Mouse (Mus musculus): Measurements from ENCODE around the gene Cacna2d3. TPM values are rescaled to one million over a fixed set of nuclear protein-coding genes. Genes with fewer than 3 reads are reported as not detected.
A peak's percentile ranks its signal among the peaks of the same experiment; 100 is the strongest.

The Cacna2d3 gene
- polyA plus RNA-seq, 1 experiment from 2014 or later = 0.06 TPM

DNA sequence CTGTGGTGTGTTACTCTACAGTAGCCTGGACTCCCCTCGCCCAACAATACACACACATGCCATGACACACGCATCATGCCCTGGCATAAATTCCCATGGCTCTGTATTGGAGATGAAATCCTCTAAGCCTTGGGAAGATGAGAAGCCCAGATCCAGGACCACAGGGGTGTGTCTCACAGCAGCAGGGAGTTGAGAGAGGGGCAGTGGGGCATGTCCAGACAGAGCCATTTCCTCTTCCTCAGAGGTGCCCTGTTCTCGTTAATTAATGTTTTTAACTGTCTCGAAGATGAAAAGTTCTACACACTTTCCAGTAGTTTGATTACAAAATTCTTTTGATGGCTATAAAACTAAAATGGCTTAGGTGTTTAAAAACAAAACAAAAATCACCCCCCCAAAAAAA, 641.4 kb downstream of the Cacna2d3 start:
- ChIA-PET POLR2A (no interaction called here), CTCF (interaction anchor here (1.2 kb wide), 1 partner anchor 128 kb away, joined by 4 read pairs; no protein-coding TSS in a partner anchor)
- DNase-seq (ENCODE audit: low read depth, low spot score) (peak; percentile 80), ATAC-seq (peak; percentile 61)
- in situ Hi-C loops (cut with MboI; ENCODE audit: low pct_unique_long_range_greater_than_20kb) = loop anchor here (5.0 to 25.0 kb wide), 2 partner anchors 273 to 793 kb away; no protein-coding TSS in a partner anchor
- TF ChIP-seq CTCF (IDR thresholded peaks at IDR 0.05) = no peak
- H3K27me3 ChIP-seq = no peaks in the 10 kb centered on the region

DNA sequence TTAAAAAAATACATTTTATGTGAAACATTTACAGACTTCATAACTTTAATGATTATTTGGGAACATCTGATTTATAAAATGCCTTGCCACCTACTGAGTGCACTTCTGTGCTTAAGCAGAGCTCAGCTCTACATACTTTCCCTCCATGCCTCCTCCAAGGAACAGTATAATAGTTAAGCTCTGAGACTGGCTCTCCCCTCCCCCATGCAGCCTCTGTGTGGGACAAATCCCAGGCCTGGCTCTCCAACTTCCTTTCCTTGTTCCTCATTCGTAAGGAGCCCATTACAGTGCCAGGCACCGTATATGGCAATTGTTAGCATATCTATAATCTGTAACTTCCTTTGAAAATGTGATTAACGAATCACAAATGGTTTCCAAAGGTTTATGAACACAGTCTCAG, 644.2 kb downstream of the Cacna2d3 start:
- ATAC-seq = no peak
- no peaks in the 10 kb centered on the region for H3K27me3 ChIP-seq
- CTCF ChIA-PET = no interaction called here
- POLR2A ChIA-PET = no interaction called here
- no peak for TF ChIP-seq CTCF (IDR thresholded peaks at IDR 0.05)
- in situ Hi-C loops (cut with MboI; ENCODE audit: low pct_unique_long_range_greater_than_20kb) = loop anchor here (5.0 to 25.0 kb wide), 2 partner anchors 55 to 790 kb away; no protein-coding TSS in a partner anchor
- DNase-seq (ENCODE audit: low read depth, low spot score) = no peak

DNA sequence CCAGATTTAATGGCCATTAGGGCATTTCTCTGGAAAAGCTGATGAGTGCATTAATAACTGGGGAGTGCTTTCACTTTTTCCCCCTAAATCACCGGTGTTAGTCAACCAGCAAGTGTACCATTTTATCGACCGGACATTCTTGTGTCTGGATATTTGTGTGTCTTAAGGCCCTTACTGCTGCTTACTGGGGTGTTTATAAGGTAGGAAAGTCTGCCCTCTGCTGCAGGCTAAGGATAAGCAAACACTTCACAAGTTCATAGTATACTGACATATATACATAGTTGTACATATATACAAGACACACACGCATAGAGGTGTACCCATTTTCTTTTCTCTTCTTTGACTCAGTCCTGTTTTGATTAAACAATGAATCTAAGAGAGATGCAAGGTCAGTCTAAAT, 647.9 kb downstream of the Cacna2d3 start:
- DNase-seq (ENCODE audit: low read depth, low spot score) = no peak

DNA sequence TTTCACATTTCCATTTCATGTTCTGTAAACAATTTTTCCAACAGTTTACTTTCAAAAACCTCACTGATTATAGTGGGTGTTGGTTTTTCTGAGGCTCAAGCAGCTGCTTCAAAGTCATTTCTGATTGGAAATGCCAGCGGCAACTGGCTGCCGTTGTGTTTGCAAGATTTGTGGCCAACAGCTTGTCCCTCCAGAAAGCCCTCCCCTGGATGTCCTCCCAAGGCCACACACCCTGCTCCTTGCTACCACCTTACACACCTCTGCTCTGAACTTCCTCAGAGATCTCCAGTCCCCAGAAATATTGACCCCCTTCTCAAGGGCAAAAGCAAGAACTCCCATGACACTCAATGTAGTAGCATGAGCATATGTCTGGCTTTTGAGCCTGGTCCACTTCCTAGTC, 659.0 kb downstream of the Cacna2d3 start:
- ChIA-PET CTCF (no interaction called here), POLR2A (interaction anchor here (0.7 kb wide), 1 partner anchor 1232 kb away, joined by 3 read pairs; no protein-coding TSS in a partner anchor)
- ATAC-seq = no peak
- TF ChIP-seq CTCF (IDR thresholded peaks at IDR 0.05) = no peak
- DNase-seq (ENCODE audit: low read depth, low spot score) = no peak
- in situ Hi-C loops (cut with MboI; ENCODE audit: low pct_unique_long_range_greater_than_20kb) = no loop called here
- no peaks in the 10 kb centered on the region for H3K27me3 ChIP-seq

More for the DNA sequence above, 647.9 kb downstream of the Cacna2d3 start:
- POLR2A ChIA-PET = no interaction called here
- CTCF ChIA-PET = interaction anchor here (0.7 to 1.6 kb wide), 4 partner anchors 13 to 124 kb away, joined by 3 to 5 read pairs (median 4); no protein-coding TSS in a partner anchor
- ATAC-seq = no peak
- in situ Hi-C loops (cut with MboI; ENCODE audit: low pct_unique_long_range_greater_than_20kb) = no loop called here
- peak; percentile 57 for TF ChIP-seq CTCF (IDR thresholded peaks at IDR 0.05)
- H3K27me3 ChIP-seq = no peaks in the 10 kb centered on the region

DNA sequence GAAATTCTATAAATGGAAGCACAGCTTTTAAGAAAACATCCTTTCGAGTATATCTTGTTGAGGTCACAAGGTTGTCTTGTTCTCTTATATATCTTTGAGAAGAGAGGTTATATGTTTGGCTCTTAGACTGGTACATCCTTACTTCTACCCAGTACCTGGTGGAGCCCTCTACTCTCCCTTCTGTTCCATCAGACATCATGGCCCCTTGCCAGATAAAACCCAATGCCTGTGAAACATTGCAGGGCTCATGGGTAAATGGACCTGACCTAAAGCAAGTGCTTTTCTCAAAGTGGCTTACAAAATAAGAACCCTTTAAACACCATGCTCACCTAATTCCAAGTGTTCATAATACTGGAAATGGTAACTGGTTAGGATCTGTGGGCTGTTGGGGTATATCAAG, 660.2 kb downstream of the Cacna2d3 start:
- POLR2A ChIA-PET = no interaction called here
- DNase-seq (ENCODE audit: low read depth, low spot score) (no peak), ATAC-seq (no peak)
- CTCF ChIA-PET = interaction anchor here (1.3 to 1.7 kb wide), 4 partner anchors 11 to 27 kb away, joined by 3 to 4 read pairs (median 3); no protein-coding TSS in a partner anchor
- no peaks in the 10 kb centered on the region for H3K27me3 ChIP-seq
- in situ Hi-C loops (cut with MboI; ENCODE audit: low pct_unique_long_range_greater_than_20kb) = no loop called here
- TF ChIP-seq CTCF (IDR thresholded peaks at IDR 0.05) = no peak

DNA sequence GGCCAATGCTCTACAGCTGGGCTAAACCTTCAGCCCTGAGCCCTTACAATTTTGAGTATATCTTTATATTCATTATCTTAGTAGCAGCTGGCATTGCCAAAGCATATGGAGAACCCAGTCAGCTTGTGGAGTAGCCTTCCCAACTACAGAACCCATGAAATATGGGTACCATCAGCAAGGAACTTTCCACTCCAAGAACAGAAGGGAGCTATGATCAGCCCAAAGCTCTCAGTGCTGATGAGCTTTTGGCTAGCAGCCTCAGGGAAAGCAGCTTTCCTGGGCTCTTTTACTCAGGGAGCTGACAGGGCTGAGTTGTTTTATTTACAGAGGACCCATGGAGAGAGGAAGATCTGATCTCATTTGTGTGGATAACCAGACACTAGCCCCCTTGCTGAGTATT, 661.0 kb downstream of the Cacna2d3 start:
- POLR2A ChIA-PET = no interaction called here
- no peaks in the 10 kb centered on the region for H3K27me3 ChIP-seq
- CTCF ChIA-PET = interaction anchor here (0.9 to 1.7 kb wide), 5 partner anchors 10 to 26 kb away, joined by 3 to 4 read pairs (median 3); no protein-coding TSS in a partner anchor
- in situ Hi-C loops (cut with MboI; ENCODE audit: low pct_unique_long_range_greater_than_20kb) = no loop called here
- DNase-seq (ENCODE audit: low read depth, low spot score) (peak; percentile 33), ATAC-seq (no peak)
- TF ChIP-seq CTCF (IDR thresholded peaks at IDR 0.05) = no peak

DNA sequence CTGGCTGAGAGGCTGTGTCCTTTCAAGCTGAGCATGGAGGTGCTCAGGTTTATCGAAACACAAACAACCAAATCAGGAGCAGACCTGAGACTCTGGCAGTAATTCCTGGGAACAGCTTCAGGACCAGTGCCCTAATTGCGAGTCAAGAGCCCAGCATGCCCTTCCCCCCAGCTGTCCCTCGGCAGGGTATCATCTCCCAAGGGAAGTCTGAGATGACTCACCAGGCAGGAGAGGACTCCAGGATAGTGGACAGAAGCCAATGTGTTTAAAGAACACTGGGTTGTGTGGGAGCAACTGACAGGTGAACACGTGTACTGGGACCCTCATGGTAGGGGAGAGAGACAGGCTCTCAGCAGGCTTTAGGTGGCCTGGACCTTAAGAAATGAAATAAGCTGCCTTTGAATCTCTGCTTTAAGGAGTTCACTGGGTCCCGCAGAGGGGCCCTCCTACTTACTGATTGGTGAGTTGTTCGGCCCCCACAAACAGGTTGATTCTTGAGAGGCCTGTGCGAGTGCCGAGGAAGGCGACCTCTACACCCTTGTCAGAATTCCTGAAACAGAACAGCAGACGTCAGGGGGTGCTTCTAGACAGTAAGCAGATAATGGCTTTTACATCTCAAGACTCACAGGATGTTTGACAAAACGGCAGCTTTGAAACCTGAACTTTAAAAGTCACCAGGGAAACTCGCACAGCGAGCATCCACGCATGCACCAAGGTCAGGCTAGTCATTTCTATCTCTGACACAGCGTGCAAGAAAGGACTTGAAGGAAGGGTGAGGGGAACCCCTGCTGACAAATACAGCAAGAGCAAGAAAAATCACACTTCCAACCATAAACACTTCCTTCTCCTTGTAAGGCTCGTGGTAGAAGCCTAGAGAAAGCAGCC, 669.5 kb downstream of the Cacna2d3 start:
- CTCF ChIA-PET = interaction anchor here (1.0 to 1.4 kb wide), 2 partner anchors 16 to 29 kb away, joined by 3 read pairs; no protein-coding TSS in a partner anchor
- no peak for ATAC-seq

DNA sequence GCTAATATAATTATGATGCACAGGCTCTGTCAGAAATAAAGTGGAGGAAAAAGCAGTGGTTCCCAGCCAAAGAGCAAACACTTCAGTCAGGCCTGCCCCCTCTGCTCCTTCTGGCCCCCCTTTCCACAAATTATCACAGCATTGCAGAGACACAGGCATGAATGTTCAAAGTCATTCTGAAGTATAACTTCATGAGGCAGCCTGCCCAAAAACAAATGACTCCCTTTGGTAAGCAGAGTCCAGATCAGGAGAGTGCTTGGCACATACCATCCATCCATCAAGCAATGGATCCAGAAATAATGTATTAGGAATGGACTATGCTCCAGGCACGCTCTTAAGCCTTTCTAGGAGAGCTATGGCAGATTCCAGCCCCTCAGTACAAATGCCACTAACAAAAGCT, 679.3 kb downstream of the Cacna2d3 start:
- ChIA-PET POLR2A (no interaction called here), CTCF (interaction anchor here (1.3 to 1.6 kb wide), 2 partner anchors 12 to 25 kb away, joined by 3 read pairs; no protein-coding TSS in a partner anchor)
- DNase-seq (ENCODE audit: low read depth, low spot score) (no peak), ATAC-seq (no peak)
- in situ Hi-C loops (cut with MboI; ENCODE audit: low pct_unique_long_range_greater_than_20kb) = no loop called here
- TF ChIP-seq CTCF (IDR thresholded peaks at IDR 0.05) = no peak
- H3K27me3 ChIP-seq = no peaks in the 10 kb centered on the region

More for the DNA sequence above, 669.5 kb downstream of the Cacna2d3 start:
- H3K27me3 ChIP-seq = no peaks in the 10 kb centered on the region
- in situ Hi-C loops (cut with MboI; ENCODE audit: low pct_unique_long_range_greater_than_20kb) = no loop called here
- DNase-seq (ENCODE audit: low read depth, low spot score) = no peak
- POLR2A ChIA-PET = interaction anchor here (0.6 kb wide), 1 partner anchor 212 kb away, joined by 4 read pairs; no protein-coding TSS in a partner anchor
- no peak for TF ChIP-seq CTCF (IDR thresholded peaks at IDR 0.05)

DNA sequence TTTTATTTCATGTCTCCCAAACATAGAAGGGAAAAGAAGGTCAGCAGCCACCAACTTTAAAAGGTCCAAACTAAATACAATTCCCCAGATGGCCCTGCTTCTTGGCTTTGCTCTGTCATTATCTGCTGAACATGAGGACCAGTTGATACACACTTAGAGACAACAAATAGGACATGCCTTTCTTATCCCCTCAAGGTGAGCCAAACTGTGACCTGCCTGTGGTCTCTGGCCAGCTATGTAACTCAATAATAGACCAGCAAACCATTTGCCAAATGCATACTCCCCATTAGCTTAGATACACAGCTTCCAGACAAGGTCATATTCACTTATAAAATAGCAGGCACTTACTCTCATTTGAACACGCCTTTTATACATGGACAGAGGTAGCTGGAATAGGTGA, 680.2 kb downstream of the Cacna2d3 start:
- TF ChIP-seq CTCF (IDR thresholded peaks at IDR 0.05) = no peak
- CTCF ChIA-PET = interaction anchor here (0.9 to 1.6 kb wide), 3 partner anchors 9 to 24 kb away, joined by 3 read pairs; no protein-coding TSS in a partner anchor
- ATAC-seq (no peak), DNase-seq (ENCODE audit: low read depth, low spot score) (no peak)
- in situ Hi-C loops (cut with MboI; ENCODE audit: low pct_unique_long_range_greater_than_20kb) = no loop called here
- H3K27me3 ChIP-seq = no peaks in the 10 kb centered on the region
- POLR2A ChIA-PET = no interaction called here

DNA sequence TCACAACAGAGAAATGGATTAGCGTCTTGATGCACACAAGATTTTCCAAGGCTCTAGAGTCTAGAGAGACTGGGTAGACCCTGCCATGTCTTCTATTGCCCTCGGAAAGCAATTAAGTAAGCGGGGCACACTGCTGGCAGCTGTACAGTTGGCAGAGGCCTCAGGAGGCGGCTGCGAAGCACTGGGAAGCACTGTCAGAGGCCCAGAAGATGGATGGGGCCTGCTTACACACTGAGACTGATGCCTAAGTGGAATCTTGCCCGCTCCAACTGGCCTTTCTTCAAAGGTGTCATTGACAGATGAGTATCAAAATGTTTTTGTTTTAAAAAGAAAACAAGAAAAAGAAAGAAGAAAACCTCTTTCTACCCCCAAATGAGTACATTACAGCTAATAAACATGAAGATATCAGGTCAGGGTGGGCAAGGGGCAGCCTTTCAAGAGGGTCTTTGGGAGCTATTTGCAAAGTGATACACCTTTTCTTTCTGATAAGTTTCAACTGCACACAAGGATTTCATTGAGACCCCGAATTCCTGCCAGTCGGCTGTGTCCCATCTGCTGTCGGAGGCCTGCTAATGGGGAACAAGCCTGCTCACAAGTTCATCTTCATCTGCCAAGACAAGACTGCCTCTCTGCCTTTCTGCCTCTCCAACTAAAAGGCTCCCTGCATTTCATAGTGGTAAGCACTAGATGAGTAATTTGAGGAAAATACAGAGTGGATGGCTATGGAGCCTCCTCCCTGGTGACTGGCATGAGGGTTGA, 680.9 kb downstream of the Cacna2d3 start:
- DNase-seq (ENCODE audit: low read depth, low spot score) = no peak
- H3K27me3 ChIP-seq = no peaks in the 10 kb centered on the region
- ChIA-PET POLR2A (no interaction called here), CTCF (interaction anchor here (0.8 to 1.5 kb wide), 5 partner anchors 10 to 50 kb away, joined by 3 read pairs; no protein-coding TSS in a partner anchor)
- ATAC-seq = no peak
- no peak for TF ChIP-seq CTCF (IDR thresholded peaks at IDR 0.05)
- in situ Hi-C loops (cut with MboI; ENCODE audit: low pct_unique_long_range_greater_than_20kb) = no loop called here
